Mouse (Mus musculus) midbrain, embryonic 16.5 days (tissue): ENCODE data around the gene M1ap. TPM values are rescaled to one million over a fixed set of nuclear protein-coding genes. Genes with fewer than 3 reads are reported as not detected.

Experiments used
- ATAC-seq: fragments of 200-750 bp; cut with Nextera tagmentation; 2 replicates; pipeline ENCODE4 v1.8.0; 2017; ENCODE audit warnings: moderate TSS enrichment
- H3K27ac ChIP-seq: fragments of 300-500 bp; sonication (generic); 2 replicates; pipeline ENCODE4 v1.5.1; 2014; ENCODE audit warnings: mild to moderate bottlenecking, low read length, mixed read lengths
- H3K27me3 ChIP-seq: fragments of 300-500 bp; sonication (generic); 2 replicates; pipeline ENCODE4 v1.6.1; 2014; ENCODE audit warnings: low read depth, low read length, mixed read lengths; ENCODE audit not compliant: control insufficient read depth, insufficient read depth
- H3K36me3 ChIP-seq: fragments of 300-500 bp; sonication (generic); 2 replicates; pipeline ENCODE4 v1.6.1; 2014; ENCODE audit warnings: mild to moderate bottlenecking, low read length, moderate library complexity, mixed read lengths; ENCODE audit not compliant: control insufficient read depth, insufficient read depth
- H3K4me1 ChIP-seq: fragments of 300-500 bp; sonication (generic); 2 replicates; pipeline ENCODE4 v1.6.1; 2014; ENCODE audit warnings: mild to moderate bottlenecking, low read length, mixed read lengths; ENCODE audit not compliant: control insufficient read depth, insufficient read depth
- H3K4me2 ChIP-seq: fragments of 300-500 bp; sonication (generic); 2 replicates; pipeline ENCODE4 v1.6.1; 2014; ENCODE audit warnings: mild to moderate bottlenecking, low read length, mixed read lengths
- H3K4me3 ChIP-seq: fragments of 300-500 bp; sonication (generic); 2 replicates; pipeline ENCODE4 v1.5.1; 2014; ENCODE audit warnings: low read depth, mild to moderate bottlenecking, low read length, moderate library complexity, mixed read lengths
- H3K9ac ChIP-seq: fragments of 300-500 bp; sonication (generic); 2 replicates; pipeline ENCODE4 v1.6.1; 2014; ENCODE audit warnings: low read depth, low read length, mixed read lengths
- H3K9me3 ChIP-seq: fragments of 300-500 bp; sonication (generic); replicated peaks from 2 replicates; pipeline ENCODE4 v1.6.1; 2014; ENCODE audit warnings: mild to moderate bottlenecking, low read length, mixed read lengths; ENCODE audit not compliant: control insufficient read depth, poor library complexity, severe bottlenecking
- whole genome bisulfite sequencing: fragments of 180-500 bp; shearing (Covaris S2); extraction: QIAGEN DNeasy Blood & Tissue Kit; methylation state at CpG from one replicate; pipeline ENCODE4 v1.1.7; 2014; 5-methylcytosine and 5-hydroxymethylcytosine counted together
- polyA plus RNA-seq: library from polyadenylated mRNA; unstranded; fragments of >200 nt; fragmentation: Nextera tagmentation; extraction: Ambion mirVana; gene quantifications from 2 replicates; pipeline ENCODE4 v1.2.1, GENCODE M21; 2015

M1ap gene
- polyA plus RNA-seq, 1 experiment from 2014 or later: not detected

GRCm38 (mm10) chr6:83065995-83066394, 119.3 kb downstream of the M1ap start:
- Histone ChIP-seq H3K36me3 (no peaks in the 10 kb centered on the region), H3K4me3 (no peak overlapping the region), H3K9me3 (no peaks in the 10 kb centered on the region), H3K27me3 (peaks cover 83% of the 10 kb centered on the region), H3K4me1 (no peaks in the 10 kb centered on the region; the same call in 1 of the 2 replicates), H3K27ac (no peak overlapping the region), H3K4me2 (no peak overlapping the region), H3K9ac (no peak overlapping the region)
- ATAC-seq: no peak
- 27% methylated on average over 8 of the region's 8 CpGs for WGBS

DNA sequence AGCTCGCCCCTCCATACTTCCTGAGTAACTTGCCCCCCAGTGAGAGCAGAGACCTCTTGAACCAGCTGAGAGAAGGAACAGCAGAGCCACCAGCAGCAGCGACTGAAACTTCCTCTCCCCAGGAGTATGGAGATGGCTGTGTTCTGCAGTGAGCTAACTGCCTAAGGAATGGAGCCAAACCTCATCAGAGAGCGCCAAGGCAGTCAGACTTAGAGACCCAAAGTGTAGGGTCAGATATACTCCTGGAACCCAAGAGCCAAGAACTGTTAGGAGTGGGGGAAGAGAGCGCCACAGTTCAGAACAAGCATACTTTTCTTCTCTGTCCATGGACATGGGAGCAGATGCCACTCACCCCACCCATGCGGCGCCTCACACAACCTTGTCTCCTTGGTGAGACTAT, 119.7 kb downstream of the M1ap start:
- Histone ChIP-seq H3K4me1 (no peaks in the 10 kb centered on the region; the same call in 1 of the 2 replicates), H3K4me3 (no peak overlapping the region), H3K27ac (no peak overlapping the region), H3K9me3 (no peaks in the 10 kb centered on the region), H3K4me2 (no peak overlapping the region), H3K27me3 (peaks cover 83% of the 10 kb centered on the region), H3K9ac (no peak overlapping the region), H3K36me3 (no peaks in the 10 kb centered on the region)
- 30% methylated on average over 6 of the region's 6 CpGs for WGBS
- ATAC-seq: no peak

- no peaks in the 10 kb centered on the region for H3K36me3 ChIP-seq
- no peak for ATAC-seq
- no peaks in the 10 kb centered on the region; the same call in 1 of the 2 replicates for H3K4me1 ChIP-seq
- H3K4me3 ChIP-seq: no peak overlapping the region
- no peak overlapping the region for H3K9ac ChIP-seq
- no peaks in the 10 kb centered on the region for H3K9me3 ChIP-seq
- H3K4me2 ChIP-seq: no peak overlapping the region
- peaks cover 83% of the 10 kb centered on the region for H3K27me3 ChIP-seq
- WGBS: 7% methylated on average over 8 of the region's 8 CpGs
- H3K27ac ChIP-seq: no peak overlapping the region
Observed at GRCm38 (mm10) chr6:83068221-83068620, 121.5 kb downstream of the M1ap start.

- Histone ChIP-seq H3K4me3 (peak overlapping the region; percentile 22), H3K36me3 (no peaks in the 10 kb centered on the region), H3K9me3 (no peaks in the 10 kb centered on the region), H3K9ac (no peak overlapping the region), H3K27ac (no peak overlapping the region), H3K4me1 (no peaks in the 10 kb centered on the region; the same call in 1 of the 2 replicates), H3K27me3 (peaks cover 82% of the 10 kb centered on the region), H3K4me2 (peak overlapping the region; percentile 37)
- under 1% methylated on average over 77 of the region's 81 CpGs for WGBS
- no peak for ATAC-seq
Observed at GRCm38 (mm10) chr6:83068706-83069487, 122.2 kb downstream of the M1ap start.

- Histone ChIP-seq H3K27ac (no peak overlapping the region), H3K4me1 (no peaks in the 10 kb centered on the region; the same call in 1 of the 2 replicates), H3K27me3 (peaks cover 82% of the 10 kb centered on the region), H3K9ac (no peak overlapping the region), H3K9me3 (no peaks in the 10 kb centered on the region), H3K36me3 (no peaks in the 10 kb centered on the region), H3K4me2 (no peak overlapping the region), H3K4me3 (no peak overlapping the region)
- WGBS: under 1% methylated on average over 62 of the region's 69 CpGs
- ATAC-seq: peak; percentile 56; the same call in 1 of the 2 replicates
Observed at GRCm38 (mm10) chr6:83069488-83070246, 123.0 kb downstream of the M1ap start.

DNA sequence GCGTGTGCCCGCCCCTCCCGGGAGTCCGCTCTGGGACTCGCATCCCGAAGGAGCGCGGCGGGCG, 123.4 kb downstream of the M1ap start, which contains the start of gene Tlx2:
Gene Tlx2, minus strand, starts transcription at position 47 of the 64 bp plus-strand sequence.
- whole genome bisulfite sequencing: 0% methylated on average over 10 of the region's 10 CpGs
- Histone ChIP-seq H3K4me1 (no peaks in the 10 kb centered on the region; the same call in 1 of the 2 replicates), H3K27ac (no peak within 1 kb of the TSS), H3K9me3 (no peaks in the 10 kb centered on the region), H3K4me2 (no peak within 1 kb of the TSS; the same call in 1 of the 2 replicates), H3K36me3 (no peaks in the 10 kb centered on the region), H3K4me3 (peak within 1 kb of the TSS; percentile 22; the same call in 1 of the 2 replicates), H3K27me3 (peaks cover 82% of the 10 kb centered on the region), H3K9ac (no peak within 1 kb of the TSS)
- no peak for ATAC-seq

GRCm38 (mm10) chr6:83070311-83071219, 123.9 kb downstream of the M1ap start:
- H3K27ac ChIP-seq: no peak overlapping the region
- H3K36me3 ChIP-seq: no peaks in the 10 kb centered on the region
- no peak overlapping the region for H3K9ac ChIP-seq
- H3K27me3 ChIP-seq: peaks cover 82% of the 10 kb centered on the region
- H3K9me3 ChIP-seq: no peaks in the 10 kb centered on the region
- no peaks in the 10 kb centered on the region; the same call in 1 of the 2 replicates for H3K4me1 ChIP-seq
- WGBS: 1% methylated on average over 58 of the region's 58 CpGs
- no peak overlapping the region for H3K4me2 ChIP-seq
- H3K4me3 ChIP-seq: no peak overlapping the region
- 0 out of 2 replicates have a peak, but pooled peaks have one; percentile 9 for ATAC-seq

DNA sequence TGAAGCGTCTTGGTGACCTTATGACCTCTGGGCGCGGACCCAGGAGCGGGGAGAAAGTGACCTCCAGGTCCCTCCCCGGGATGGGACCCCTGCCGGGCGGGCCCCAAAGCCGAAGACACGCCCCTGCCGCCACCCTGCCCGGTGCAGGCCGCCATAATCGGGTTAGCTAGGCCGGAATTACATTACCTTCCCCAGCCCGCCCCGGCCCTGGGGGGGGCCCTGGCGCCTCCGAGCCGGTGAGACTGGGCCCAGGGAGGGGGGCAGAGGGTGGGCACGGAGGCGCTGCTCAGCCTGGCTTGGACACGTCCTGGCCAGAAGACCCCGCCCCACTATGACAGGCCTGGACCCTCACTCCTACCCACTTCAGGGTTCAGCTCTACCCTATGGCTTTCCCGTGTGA, 124.5 kb downstream of the M1ap start:
- Histone ChIP-seq H3K27me3 (peaks cover 80% of the 10 kb centered on the region), H3K36me3 (no peaks in the 10 kb centered on the region), H3K27ac (no peak overlapping the region), H3K4me1 (no peaks in the 10 kb centered on the region; the same call in 1 of the 2 replicates), H3K9ac (no peak overlapping the region), H3K9me3 (no peaks in the 10 kb centered on the region), H3K4me2 (no peak overlapping the region), H3K4me3 (no peak overlapping the region)
- WGBS: 0% methylated on average over 24 of the region's 24 CpGs
- no peak for ATAC-seq
